Mouse (Mus musculus) neural tube, embryonic 15.5 days (tissue): Measurements from ENCODE around the gene Ptges. TPM values are rescaled to one million over a fixed set of nuclear protein-coding genes. Genes with fewer than 3 reads are reported as not detected.

Experiments used
- ATAC-seq: fragments of 200-750 bp; cut with Nextera tagmentation; 2 replicates; pipeline ENCODE4 v1.8.0; 2017; ENCODE audit warnings: mild to moderate bottlenecking, moderate TSS enrichment, moderate library complexity; ENCODE audit not compliant: low FRiP score
- H3K27ac ChIP-seq: fragments of 300-500 bp; sonication (generic); replicated peaks from 2 replicates; pipeline ENCODE4 v1.5.1; 2015; ENCODE audit warnings: mild to moderate bottlenecking, inconsistent platforms
- H3K27me3 ChIP-seq: fragments of 300-500 bp; sonication (generic); replicated peaks from 2 replicates; pipeline ENCODE4 v1.6.1; 2015; ENCODE audit warnings: inconsistent platforms
- H3K36me3 ChIP-seq: fragments of 300-500 bp; sonication (generic); 2 replicates; pipeline ENCODE4 v1.6.1; 2015; ENCODE audit warnings: inconsistent platforms
- H3K4me1 ChIP-seq: fragments of 300-500 bp; sonication (generic); 2 replicates; pipeline ENCODE4 v1.6.1; 2015; ENCODE audit warnings: inconsistent platforms
- H3K4me2 ChIP-seq: fragments of 300-500 bp; sonication (generic); 2 replicates; pipeline ENCODE4 v1.6.1; 2015; ENCODE audit warnings: inconsistent platforms, mild to moderate bottlenecking, moderate library complexity
- H3K4me3 ChIP-seq: fragments of 300-500 bp; sonication (generic); replicated peaks from 2 replicates; pipeline ENCODE4 v1.5.1; 2015; ENCODE audit warnings: mild to moderate bottlenecking, inconsistent platforms
- H3K9ac ChIP-seq: fragments of 300-500 bp; sonication (generic); replicated peaks from 2 replicates; pipeline ENCODE4 v1.6.1; 2015; ENCODE audit warnings: mild to moderate bottlenecking, inconsistent platforms
- H3K9me3 ChIP-seq: fragments of 300-500 bp; sonication (generic); replicated peaks from 2 replicates; pipeline ENCODE4 v1.6.1; 2016; ENCODE audit warnings: inconsistent platforms
- WGBS: fragments of 180-500 bp; shearing (Covaris S2); methylation state at CpG from one replicate; pipeline ENCODE4 v1.1.7; 2015; ENCODE audit warnings: mixed read lengths; 5-methylcytosine and 5-hydroxymethylcytosine counted together
- polyA plus RNA-seq: library from polyadenylated mRNA; unstranded; fragments of >200 nt; fragmentation: Nextera tagmentation; extraction: Ambion mirVana; gene quantifications from 2 replicates; pipeline ENCODE4 v1.2.1, GENCODE M21; 2015

Gene Ptges
- polyA plus RNA-seq, 1 experiment from 2014 or later, result 3.6 TPM

DNA sequence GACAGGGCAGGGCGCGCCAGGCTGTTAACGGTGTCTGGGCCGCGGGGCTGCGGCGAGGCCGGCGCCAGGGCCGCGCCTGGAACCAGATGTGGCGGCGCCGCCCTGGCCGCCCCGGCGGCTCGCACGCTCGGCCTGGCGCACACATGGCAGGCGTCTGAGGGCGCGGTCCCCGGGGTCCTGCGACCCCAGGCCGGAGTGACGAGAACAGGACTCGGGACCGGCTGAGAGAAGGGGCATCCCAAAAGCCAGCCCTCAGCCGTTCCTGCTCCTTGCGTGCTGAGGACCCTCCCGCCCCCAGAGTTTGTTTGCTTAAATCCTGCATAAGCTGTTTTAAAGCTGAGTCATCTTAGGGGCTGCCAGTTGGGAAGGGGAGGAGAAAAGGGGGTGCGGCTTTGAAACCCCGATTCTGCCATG, 64.7 kb downstream of the Ptges start:
- Histone ChIP-seq H3K4me3 (peak overlapping the region; percentile 31), H3K27ac (no peak overlapping the region), H3K36me3 (no peaks in the 10 kb centered on the region), H3K9ac (0 out of 2 replicates have a peak overlapping the region, but pooled peaks have one; percentile 11), H3K4me1 (peaks cover 11% of the 10 kb centered on the region; the same call in 1 of the 2 replicates), H3K9me3 (no peaks in the 10 kb centered on the region), H3K4me2 (peak overlapping the region; percentile 58), H3K27me3 (peaks cover 33% of the 10 kb centered on the region)
- ATAC-seq, result no peak
- WGBS, result 2% methylated on average over 35 of the region's 35 CpGs

DNA sequence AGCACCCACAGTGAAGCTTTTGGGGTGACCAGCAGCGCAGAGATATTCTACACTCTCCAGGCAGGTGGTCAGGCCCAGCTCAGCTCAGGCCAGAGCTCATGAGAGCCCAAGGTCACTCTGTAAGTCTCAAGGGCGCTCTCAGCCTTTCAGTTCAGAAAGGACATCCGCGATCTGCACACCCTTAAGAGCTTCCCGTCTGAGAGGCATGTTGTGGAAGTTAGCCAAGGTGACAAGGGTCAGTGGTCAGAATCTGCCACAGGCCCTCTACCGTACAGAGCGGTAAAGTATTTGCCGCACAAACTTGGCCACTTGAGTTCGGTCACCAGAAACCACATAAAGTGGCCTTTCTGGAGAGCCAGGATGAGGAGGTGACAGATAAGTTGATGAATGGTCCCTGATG, 66.1 kb downstream of the Ptges start:
- Histone ChIP-seq H3K4me1 (peaks cover 11% of the 10 kb centered on the region; the same call in 1 of the 2 replicates), H3K36me3 (no peaks in the 10 kb centered on the region)

GRCm38 (mm10) chr2:30862081-30862480, 67.6 kb downstream of the Ptges start:
- WGBS, result 80% methylated on average over 4 of the region's 4 CpGs
- no peak for ATAC-seq
- Histone ChIP-seq H3K36me3 (no peaks in the 10 kb centered on the region), H3K4me2 (no peak overlapping the region), H3K27ac (no peak overlapping the region), H3K9ac (no peak overlapping the region), H3K4me1 (peaks cover 11% of the 10 kb centered on the region; the same call in 1 of the 2 replicates), H3K27me3 (peaks cover 33% of the 10 kb centered on the region), H3K9me3 (no peaks in the 10 kb centered on the region), H3K4me3 (no peak overlapping the region)

More for the DNA sequence above, 66.1 kb downstream of the Ptges start:
- no peak overlapping the region for H3K27ac ChIP-seq
- H3K27me3 ChIP-seq, result peaks cover 33% of the 10 kb centered on the region
- H3K9ac ChIP-seq, result no peak overlapping the region
- no peaks in the 10 kb centered on the region for H3K9me3 ChIP-seq
- ATAC-seq, result no peak
- no peak overlapping the region for H3K4me3 ChIP-seq
- 89% methylated on average over 9 of the region's 9 CpGs for WGBS
- H3K4me2 ChIP-seq, result no peak overlapping the region

DNA sequence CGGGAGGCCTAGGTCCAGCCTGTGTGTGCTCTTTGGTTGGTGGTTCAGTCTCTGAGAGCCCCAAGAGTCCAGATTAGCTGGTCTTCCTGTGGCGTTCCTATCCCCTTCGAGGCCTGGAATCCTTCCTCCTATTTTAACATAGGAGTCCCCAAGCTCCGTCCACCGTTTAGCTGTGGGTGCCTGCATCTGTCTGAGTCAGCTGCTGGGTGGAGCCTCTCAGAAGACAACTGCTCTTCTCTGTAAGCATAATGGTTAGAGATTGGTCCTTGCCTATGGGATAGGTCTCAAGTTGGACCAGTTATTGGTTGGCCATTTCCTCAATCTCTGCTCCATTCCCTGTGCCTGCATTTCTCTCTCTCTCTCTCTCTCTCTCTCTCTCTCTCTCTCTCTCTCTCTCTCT, 69.9 kb downstream of the Ptges start:
- no peaks in the 10 kb centered on the region for H3K36me3 ChIP-seq
- H3K4me1 ChIP-seq, result peaks cover 6% of the 10 kb centered on the region; the same call in 1 of the 2 replicates
- WGBS, result 82% methylated on average over 5 of the region's 5 CpGs
- H3K27me3 ChIP-seq, result peaks cover 13% of the 10 kb centered on the region
- ATAC-seq, result no peak
- no peak overlapping the region for H3K4me2 ChIP-seq
- no peaks in the 10 kb centered on the region for H3K9me3 ChIP-seq
- H3K27ac ChIP-seq, result no peak overlapping the region
- no peak overlapping the region for H3K9ac ChIP-seq
- no peak overlapping the region for H3K4me3 ChIP-seq

DNA sequence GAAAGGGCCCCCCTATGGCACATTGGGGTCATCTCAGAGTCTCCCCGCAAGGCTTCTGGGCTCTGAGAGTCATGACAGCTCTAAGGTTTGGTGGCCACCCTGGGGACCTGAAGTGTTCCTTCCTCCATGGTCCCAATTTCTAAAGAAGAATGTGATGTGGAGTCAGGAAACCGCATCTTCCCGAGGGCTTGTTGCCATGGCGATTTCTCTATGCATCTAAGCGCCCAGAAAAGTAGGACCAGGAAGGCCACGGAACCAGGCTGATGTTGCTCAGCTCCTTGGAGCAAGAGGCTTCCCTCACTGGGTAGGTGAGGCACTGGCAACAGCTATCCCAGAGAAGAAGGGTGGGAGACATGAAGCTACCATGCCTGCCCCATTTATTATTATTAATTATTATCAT, 72.6 kb downstream of the Ptges start:
- H3K27ac ChIP-seq, result no peak overlapping the region
- no peak overlapping the region for H3K4me3 ChIP-seq
- H3K4me1 ChIP-seq, result peaks cover 12% of the 10 kb centered on the region
- no peak for ATAC-seq
- 56% methylated on average over 6 of the region's 6 CpGs for WGBS
- H3K9ac ChIP-seq, result no peak overlapping the region
- no peaks in the 10 kb centered on the region for H3K36me3 ChIP-seq
- H3K9me3 ChIP-seq, result no peaks in the 10 kb centered on the region
- no peak overlapping the region for H3K4me2 ChIP-seq
- H3K27me3 ChIP-seq, result no peaks in the 10 kb centered on the region; the same call in 1 of the 2 replicates

DNA sequence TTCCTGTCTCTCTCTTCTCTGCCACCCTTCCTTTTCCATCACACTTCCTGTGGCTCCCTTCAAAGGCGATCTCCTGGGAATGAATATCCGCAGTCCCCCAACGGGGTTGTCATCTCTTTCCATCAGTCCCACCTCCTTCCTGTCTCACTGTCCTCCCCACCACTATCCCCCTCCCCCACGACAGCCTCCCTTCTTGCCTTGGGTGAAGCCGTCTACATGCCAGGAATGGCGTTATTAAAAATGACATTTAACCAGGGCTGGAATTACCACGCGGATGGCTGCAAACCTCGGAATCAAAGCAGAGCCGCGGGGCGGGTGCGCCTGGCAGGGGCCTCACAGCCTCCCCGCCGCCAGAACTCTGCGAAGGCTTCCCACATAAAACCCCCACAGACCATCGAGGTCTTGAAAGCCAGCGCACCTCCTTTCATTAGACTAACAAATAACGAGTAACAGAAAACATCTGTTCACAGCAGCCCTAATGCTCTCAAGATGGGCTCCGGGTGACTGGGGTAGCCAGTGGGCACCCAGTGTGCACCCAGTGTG, 76.8 kb downstream of the Ptges start:
- Histone ChIP-seq H3K4me2 (no peak overlapping the region), H3K27ac (no peak overlapping the region), H3K4me1 (peaks cover 15% of the 10 kb centered on the region), H3K36me3 (no peaks in the 10 kb centered on the region), H3K27me3 (peaks cover 2% of the 10 kb centered on the region; the same call in 1 of the 2 replicates), H3K9me3 (no peaks in the 10 kb centered on the region), H3K9ac (no peak overlapping the region), H3K4me3 (no peak overlapping the region)
- no peak for ATAC-seq
- 28% methylated on average over 20 of the region's 20 CpGs for WGBS

GRCm38 (mm10) chr2:30850581-30850980, 79.1 kb downstream of the Ptges start:
- H3K4me1 ChIP-seq, result peaks cover 15% of the 10 kb centered on the region
- no peak overlapping the region for H3K27ac ChIP-seq
- H3K4me2 ChIP-seq, result no peak overlapping the region
- ATAC-seq, result no peak
- H3K36me3 ChIP-seq, result no peaks in the 10 kb centered on the region
- WGBS, result 73% methylated on average over 6 of the region's 6 CpGs
- H3K9me3 ChIP-seq, result no peaks in the 10 kb centered on the region
- no peak overlapping the region for H3K4me3 ChIP-seq
- H3K27me3 ChIP-seq, result peaks cover 19% of the 10 kb centered on the region
- no peak overlapping the region for H3K9ac ChIP-seq

DNA sequence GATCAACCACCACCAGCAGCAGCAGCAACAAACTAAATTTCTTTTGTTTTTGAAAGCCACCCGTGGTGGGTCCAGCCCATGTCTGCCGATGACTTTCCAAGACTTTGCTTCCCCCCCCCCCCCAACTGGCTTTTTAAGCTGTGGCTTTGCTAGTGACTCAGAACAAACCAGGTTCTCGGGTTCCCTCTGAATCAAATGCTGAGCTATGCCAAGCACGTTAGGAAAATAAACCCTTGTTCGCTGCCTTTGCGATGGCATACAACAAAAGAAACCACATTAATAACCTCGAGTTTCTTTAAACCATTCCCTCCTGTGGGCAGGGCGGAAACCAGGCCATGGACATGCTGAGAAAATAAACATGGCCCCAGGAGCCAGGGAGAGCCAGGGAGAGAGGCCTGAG, 81.5 kb downstream of the Ptges start:
- no peak overlapping the region for H3K4me2 ChIP-seq
- no peak for ATAC-seq
- H3K9ac ChIP-seq, result no peak overlapping the region
- 63% methylated on average over 8 of the region's 8 CpGs for WGBS
- H3K27me3 ChIP-seq, result peaks cover 42% of the 10 kb centered on the region
- H3K4me3 ChIP-seq, result no peak overlapping the region
- H3K4me1 ChIP-seq, result peaks cover 21% of the 10 kb centered on the region
- H3K36me3 ChIP-seq, result no peaks in the 10 kb centered on the region
- no peaks in the 10 kb centered on the region for H3K9me3 ChIP-seq
- no peak overlapping the region for H3K27ac ChIP-seq

- ATAC-seq, result no peak
- no peak overlapping the region for H3K9ac ChIP-seq
- H3K27me3 ChIP-seq, result peaks cover 55% of the 10 kb centered on the region
- no peak overlapping the region for H3K4me2 ChIP-seq
- WGBS, result 39% methylated on average over 6 of the region's 6 CpGs
- no peak overlapping the region for H3K4me3 ChIP-seq
- H3K9me3 ChIP-seq, result no peaks in the 10 kb centered on the region
- H3K36me3 ChIP-seq, result no peaks in the 10 kb centered on the region
- peaks cover 8% of the 10 kb centered on the region for H3K4me1 ChIP-seq
- no peak overlapping the region for H3K27ac ChIP-seq
Observed at GRCm38 (mm10) chr2:30846723-30847122, 82.9 kb downstream of the Ptges start.

DNA sequence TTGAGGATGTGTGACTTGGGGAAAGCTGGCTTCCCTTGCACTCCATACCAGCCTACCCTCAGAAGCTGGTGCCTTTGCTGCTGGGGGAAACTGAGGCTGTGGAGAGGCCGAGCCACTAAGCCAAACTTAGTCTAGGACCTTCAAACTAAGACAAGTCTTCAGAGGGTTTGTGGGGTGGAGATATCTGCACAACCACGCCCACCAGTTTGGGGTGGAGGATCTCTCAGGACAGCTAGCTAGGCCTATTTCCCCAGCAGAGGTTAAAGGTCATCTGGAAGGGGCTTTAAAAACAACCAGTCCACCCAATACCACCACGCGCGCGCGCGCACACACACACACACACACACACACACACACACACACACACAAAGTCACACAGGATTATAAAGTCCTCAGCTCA, 83.4 kb downstream of the Ptges start:
- H3K9ac ChIP-seq, result no peak overlapping the region
- no peaks in the 10 kb centered on the region for H3K36me3 ChIP-seq
- H3K27me3 ChIP-seq, result peaks cover 60% of the 10 kb centered on the region
- ATAC-seq, result no peak
- WGBS, result 77% methylated on average over 8 of the region's 8 CpGs
- peak overlapping the region; percentile 85 for H3K4me2 ChIP-seq
- H3K9me3 ChIP-seq, result no peaks in the 10 kb centered on the region
- no peak overlapping the region for H3K27ac ChIP-seq
- no peak overlapping the region for H3K4me3 ChIP-seq
- peaks cover 8% of the 10 kb centered on the region for H3K4me1 ChIP-seq

GRCm38 (mm10) chr2:30845152-30846070, 84.3 kb downstream of the Ptges start:
- Histone ChIP-seq H3K9me3 (no peaks in the 10 kb centered on the region), H3K4me2 (peak overlapping the region; percentile 85), H3K27me3 (peaks cover 61% of the 10 kb centered on the region), H3K4me3 (peak overlapping the region; percentile 42), H3K4me1 (peaks cover 8% of the 10 kb centered on the region), H3K9ac (peak overlapping the region; percentile 31; the same call in 1 of the 2 replicates), H3K27ac (no peak overlapping the region), H3K36me3 (no peaks in the 10 kb centered on the region)
- WGBS, result 2% methylated on average over 80 of the region's 80 CpGs
- no peak for ATAC-seq

DNA sequence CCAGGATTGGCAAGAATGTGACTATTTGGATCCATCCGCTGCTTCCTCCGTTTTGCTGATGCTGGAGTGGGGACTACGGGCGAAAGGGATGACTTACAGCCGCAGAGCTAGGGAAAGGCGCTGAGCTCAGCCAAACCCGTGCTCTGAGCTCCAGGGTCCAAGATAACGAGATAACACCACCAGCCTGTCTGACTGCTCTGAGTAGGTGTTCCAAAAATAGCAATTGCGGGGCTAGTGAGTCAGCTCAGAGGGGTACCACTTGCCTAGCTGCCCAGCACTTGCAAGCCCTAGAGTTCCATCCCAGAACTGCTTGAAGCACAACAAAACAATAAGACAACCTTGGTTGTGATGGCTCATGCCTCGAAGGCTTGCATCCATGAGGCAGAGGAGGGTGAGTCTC, 87.0 kb downstream of the Ptges start:
- H3K4me2 ChIP-seq, result no peak overlapping the region
- H3K27ac ChIP-seq, result no peak overlapping the region
- H3K9ac ChIP-seq, result no peak overlapping the region
- H3K27me3 ChIP-seq, result peaks cover 66% of the 10 kb centered on the region
- 58% methylated on average over 10 of the region's 10 CpGs for WGBS
- peaks cover 8% of the 10 kb centered on the region for H3K4me1 ChIP-seq
- ATAC-seq, result no peak
- no peaks in the 10 kb centered on the region for H3K36me3 ChIP-seq
- H3K4me3 ChIP-seq, result no peak overlapping the region
- no peaks in the 10 kb centered on the region for H3K9me3 ChIP-seq
